Mouse (Mus musculus) CH12.LX (cell line): ENCODE results near the gene Slc2a13. TPM values are rescaled to one million over a fixed set of nuclear protein-coding genes. Genes with fewer than 3 reads are reported as not detected.

Experiments
- DNase-seq: peaks from one replicate; pipeline ENCODE4 v3.0.0-alpha.2; 2013; ENCODE audit errors: extremely low read depth
- H3K27ac ChIP-seq: 2 replicates; pipeline ENCODE4 v1.5.1; 2012; ENCODE audit warnings: low read depth, mild to moderate bottlenecking, control low read depth, moderate library complexity; ENCODE audit not compliant: insufficient read depth
- H3K27me3 ChIP-seq: replicated peaks from 2 replicates; pipeline ENCODE3; 2012; ENCODE audit warnings: inconsistent platforms
- H3K36me3 ChIP-seq, 2 experiments: replicated peaks in 1 of 2; 2 replicates each; pipeline versions ENCODE3 to v1.6.1; 2012; ENCODE audit warnings: inconsistent platforms in 1 of 2, low read length in 1 of 2, mild to moderate bottlenecking in 1 of 2, mixed read lengths in 1 of 2, moderate library complexity in 1 of 2; ENCODE audit not compliant: control insufficient read depth in 1 of 2, insufficient read depth in 1 of 2
- H3K4me1 ChIP-seq, 2 experiments: 2 replicates each; pipeline ENCODE4 v1.6.1; 2012; ENCODE audit warnings: inconsistent platforms in 1 of 2, moderate library complexity in 1 of 2; ENCODE audit not compliant: insufficient read depth in 2 of 2, control insufficient read depth in 1 of 2
- H3K4me2 ChIP-seq: 2 replicates; pipeline ENCODE4 v1.6.1; 2012; ENCODE audit warnings: low read depth, mild to moderate bottlenecking, control low read depth; ENCODE audit not compliant: poor library complexity, insufficient read depth, severe bottlenecking
- H3K4me3 ChIP-seq, 3 experiments: fragments of 150-350 bp in 1 of 3; sonication (generic) in 1 of 3; replicated peaks in 1 of 3; 2 replicates each; pipeline versions ENCODE3 to v1.5.1; 2011 to 2012; ENCODE audit warnings: low read depth in 2 of 3, low read length in 2 of 3, mild to moderate bottlenecking in 2 of 3, moderate library complexity in 2 of 3, control low read depth in 1 of 3, improper control_type of control experiment in 1 of 3, inconsistent platforms in 1 of 3, mixed read lengths in 1 of 3; ENCODE audit not compliant: poor library complexity in 1 of 3
- H3K79me2 ChIP-seq: replicated peaks from 2 replicates; pipeline ENCODE4 v1.6.1; 2012; ENCODE audit warnings: mild to moderate bottlenecking, moderate library complexity; ENCODE audit not compliant: control insufficient read depth, poor library complexity, insufficient read depth, severe bottlenecking; ENCODE audit errors: extremely low read depth
- H3K9ac ChIP-seq: 2 replicates; pipeline ENCODE4 v1.6.1; 2012; ENCODE audit warnings: low read depth, mild to moderate bottlenecking, control low read depth, moderate library complexity; ENCODE audit not compliant: insufficient read depth
- H3K9me3 ChIP-seq: replicated peaks from 2 replicates; pipeline ENCODE3; 2012; ENCODE audit warnings: low read length, inconsistent platforms, mixed read lengths
- CHD1 ChIP-seq: IDR thresholded peaks from 2 replicates; pipeline ENCODE4 v1.6.1; 2012; ENCODE audit warnings: low read depth, low read length, improper control_type of control experiment, inconsistent platforms
- CHD2 ChIP-seq: IDR thresholded peaks from 2 replicates; pipeline ENCODE4 v1.6.1; 2011; ENCODE audit warnings: low read length, improper control_type of control experiment
- CTCF ChIP-seq, 2 experiments: IDR thresholded peaks in 1 of 2; conservative IDR thresholded peaks in 1 of 2; 2 replicates each; pipeline ENCODE4 v1.5.1; 2011 to 2012; ENCODE audit warnings: low read depth in 2 of 2, low read length in 2 of 2, improper control_type of control experiment in 1 of 2, inconsistent platforms in 1 of 2, mild to moderate bottlenecking in 1 of 2, moderate library complexity in 1 of 2
- E2F4 ChIP-seq: IDR thresholded peaks from 2 replicates; pipeline ENCODE4 v1.6.1; 2011; ENCODE audit warnings: low read depth, low read length, improper control_type of control experiment; ENCODE audit not compliant: insufficient replicate concordance
- ELF1 ChIP-seq: IDR thresholded peaks from 2 replicates; pipeline ENCODE4 v1.6.1; 2014; ENCODE audit warnings: low read depth, mild to moderate bottlenecking, inconsistent platforms, low read length, improper control_type of control experiment
- EP300 ChIP-seq: IDR thresholded peaks from 2 replicates; pipeline ENCODE4 v1.6.1; 2011; ENCODE audit warnings: low read length, improper control_type of control experiment
- HCFC1 ChIP-seq: IDR thresholded peaks from 2 replicates; pipeline ENCODE4 v1.6.1; 2012; ENCODE audit warnings: low read depth, mild to moderate bottlenecking, inconsistent platforms, low read length, improper control_type of control experiment
- JUN ChIP-seq: IDR thresholded peaks from 2 replicates; pipeline ENCODE4 v1.6.1; 2011; ENCODE audit warnings: low read depth, mild to moderate bottlenecking, low read length, improper control_type of control experiment, moderate library complexity; ENCODE audit not compliant: insufficient read depth
- KAT2A ChIP-seq: IDR thresholded peaks from 2 replicates; pipeline ENCODE4 v1.6.1; 2012; ENCODE audit warnings: low read length, improper control_type of control experiment, inconsistent platforms; ENCODE audit not compliant: insufficient replicate concordance
- MAZ ChIP-seq: IDR thresholded peaks from 2 replicates; pipeline ENCODE4 v1.6.1; 2012; ENCODE audit warnings: low read depth, mild to moderate bottlenecking, inconsistent platforms, low read length, improper control_type of control experiment, moderate library complexity
- MEF2A ChIP-seq: IDR thresholded peaks from 2 replicates; pipeline ENCODE4 v1.6.1; 2014; ENCODE audit warnings: low read depth, mild to moderate bottlenecking, inconsistent platforms, low read length, improper control_type of control experiment, borderline replicate concordance
- NELFE ChIP-seq: IDR thresholded peaks from 2 replicates; pipeline ENCODE4 v1.6.1; 2011; ENCODE audit warnings: low read depth, low read length, improper control_type of control experiment
- NRF1 ChIP-seq: IDR thresholded peaks from 2 replicates; pipeline ENCODE4 v1.6.1; 2014; ENCODE audit warnings: low read depth, mild to moderate bottlenecking, inconsistent platforms, low read length, improper control_type of control experiment, moderate library complexity
- PAX5 ChIP-seq: IDR thresholded peaks from 2 replicates; pipeline ENCODE4 v1.6.1; 2012; ENCODE audit warnings: low read length, inconsistent platforms, mixed read lengths
- RCOR1 ChIP-seq: conservative IDR thresholded peaks from 2 replicates; pipeline ENCODE4 v1.6.1; 2012; ENCODE audit warnings: low read depth, mild to moderate bottlenecking, inconsistent platforms, low read length, improper control_type of control experiment
- SIN3A ChIP-seq: IDR thresholded peaks from 2 replicates; pipeline ENCODE4 v1.6.1; 2012; ENCODE audit warnings: low read length, improper control_type of control experiment, inconsistent platforms
- TBP ChIP-seq: conservative IDR thresholded peaks from 2 replicates; pipeline ENCODE4 v1.6.1; 2011; ENCODE audit warnings: low read depth, low read length, improper control_type of control experiment
- TCF12 ChIP-seq: IDR thresholded peaks from 2 replicates; pipeline ENCODE4 v1.6.1; 2014; ENCODE audit warnings: low read depth, mild to moderate bottlenecking, inconsistent platforms, low read length, improper control_type of control experiment
- USF1 ChIP-seq: IDR thresholded peaks from 2 replicates; pipeline ENCODE4 v1.6.1; 2014; ENCODE audit warnings: low read depth, mild to moderate bottlenecking, inconsistent platforms, low read length, improper control_type of control experiment
- ZKSCAN1 ChIP-seq: IDR thresholded peaks from 2 replicates; pipeline ENCODE4 v1.6.1; 2012; ENCODE audit warnings: low read depth, inconsistent platforms, low read length, improper control_type of control experiment, borderline replicate concordance
- dilution Hi-C: fragments of 300-500 bp; cut with MboI; formaldehyde crosslinking; loops from 2 replicates; pipeline ENCODE4 v1.14.3; 2020; ENCODE audit warnings: low sequenced_read_pairs; ENCODE audit not compliant: extremely low pct_unique_long_range_greater_than_20kb, extremely low pct_ligation_motif_present
- in situ Hi-C: fragments of 300-500 bp; cut with MboI; formaldehyde crosslinking; loops from 3 replicates; pipeline ENCODE4 v1.14.3; 2019; ENCODE audit warnings: low sequenced_read_pairs, low pct_ligation_motif_present, low pct_unique_long_range_greater_than_20kb, mixed read lengths
- polyA plus RNA-seq: library from polyadenylated mRNA; unstranded; fragments of >175 nt; gene quantifications from 2 replicates; pipeline ENCODE4 v1.2.1, GENCODE M21; 2012; ENCODE audit warnings: low read depth; ENCODE audit not compliant: insufficient read length
- total RNA-seq, 2 experiments: library from RNA; depleted of rRNA; stranded (reverse); fragments of 300-350 nt in 1 of 2; fragments of >200 nt in 1 of 2; gene quantifications; 2 replicates each; pipeline ENCODE4 v1.2.3; 2012 to 2014

Gene Slc2a13
- total and polyA plus RNA-seq, 3 experiments = not detected

DNA sequence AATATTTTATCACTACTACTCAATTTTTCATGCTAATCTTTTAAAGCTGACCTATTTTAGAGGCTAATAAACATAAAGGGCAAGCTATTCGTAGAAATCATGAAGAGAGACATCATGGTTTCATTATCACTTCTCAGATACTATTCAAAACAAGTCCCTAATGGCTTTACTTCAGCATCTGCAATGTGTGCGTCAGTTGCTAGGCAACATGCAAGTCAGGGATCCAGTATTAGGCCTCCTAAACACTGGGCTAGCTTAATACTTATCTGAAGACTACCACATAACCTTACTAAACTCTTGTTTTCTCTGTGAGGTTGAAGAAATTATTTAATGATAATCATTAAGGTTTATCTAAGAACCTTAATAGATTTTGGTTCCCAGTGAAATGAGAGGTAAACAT lies 111.1 kb downstream of the Slc2a13 start:
- no peaks in the 10 kb centered on the region for H3K79me2 ChIP-seq
- in situ Hi-C loops = no loop called here
- dilution Hi-C loops = no loop called here
- H3K4me1 ChIP-seq = no peaks in the 10 kb centered on the region
- H3K4me3 ChIP-seq = no peak overlapping the region
- H3K27me3 ChIP-seq = no peaks in the 10 kb centered on the region
- no peak for DNase-seq
- no peak overlapping the region for H3K9ac ChIP-seq
- TF ChIP-seq NELFE (no peak), E2F4 (no peak), MAZ (no peak), ZKSCAN1 (no peak), TBP (no peak), CTCF (conservative IDR thresholded peaks at IDR 0.05 in 1 of 2, IDR thresholded peaks at IDR 0.05 in 1 of 2; ENCODE audit: low read depth in 2 of 2, low read length in 2 of 2) (no peak), TCF12 (no peak), JUN (no peak), KAT2A (no peak), MEF2A (no peak), EP300 (no peak), ELF1 (no peak), USF1 (no peak), PAX5 (no peak), CHD1 (no peak)
- no peak overlapping the region for H3K27ac ChIP-seq
- peaks cover 75% of the 10 kb centered on the region for H3K9me3 ChIP-seq
- H3K4me2 ChIP-seq = no peak overlapping the region
- no peaks in the 10 kb centered on the region for H3K36me3 ChIP-seq

DNA sequence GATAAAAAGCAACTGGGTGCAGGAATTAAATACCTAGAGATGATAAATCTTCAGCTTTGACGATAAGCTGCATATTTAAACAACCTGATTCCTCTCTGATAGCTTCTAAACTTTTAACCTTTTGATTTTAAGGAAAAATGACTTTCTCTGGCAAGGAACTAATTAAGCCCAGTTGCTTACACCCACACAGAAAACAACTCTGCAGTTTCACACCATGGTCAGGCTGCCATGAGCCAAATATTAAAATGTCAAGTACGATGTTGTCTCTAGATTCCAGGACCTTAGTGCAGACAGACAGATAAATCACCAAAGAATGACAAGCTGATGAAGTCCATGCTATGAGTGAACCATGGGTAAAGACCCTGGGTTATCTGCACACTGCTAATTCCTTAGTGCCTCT lies 115.9 kb downstream of the Slc2a13 start:
- Histone ChIP-seq H3K9ac (no peak overlapping the region), H3K4me2 (no peak overlapping the region), H3K36me3 (no peaks in the 10 kb centered on the region), H3K9me3 (peaks cover 60% of the 10 kb centered on the region), H3K79me2 (no peaks in the 10 kb centered on the region), H3K4me1 (no peaks in the 10 kb centered on the region), H3K4me3 (no peak overlapping the region), H3K27ac (no peak overlapping the region), H3K27me3 (no peaks in the 10 kb centered on the region)
- no peak for TF ChIP-seq SIN3A
- no peak for TF ChIP-seq TCF12
- TF ChIP-seq NRF1 = no peak
- no peak for TF ChIP-seq ELF1
- TF ChIP-seq MEF2A = no peak
- no peak for TF ChIP-seq USF1
- TF ChIP-seq HCFC1 = no peak
- TF ChIP-seq CHD2 = no peak
- no peak for TF ChIP-seq RCOR1
- in situ Hi-C loops (no loop called here), dilution Hi-C loops (no loop called here)
- DNase-seq = no peak
